Comparison of ENCODE assay signal across 17 mouse cellular contexts in the genomic region with DNA sequence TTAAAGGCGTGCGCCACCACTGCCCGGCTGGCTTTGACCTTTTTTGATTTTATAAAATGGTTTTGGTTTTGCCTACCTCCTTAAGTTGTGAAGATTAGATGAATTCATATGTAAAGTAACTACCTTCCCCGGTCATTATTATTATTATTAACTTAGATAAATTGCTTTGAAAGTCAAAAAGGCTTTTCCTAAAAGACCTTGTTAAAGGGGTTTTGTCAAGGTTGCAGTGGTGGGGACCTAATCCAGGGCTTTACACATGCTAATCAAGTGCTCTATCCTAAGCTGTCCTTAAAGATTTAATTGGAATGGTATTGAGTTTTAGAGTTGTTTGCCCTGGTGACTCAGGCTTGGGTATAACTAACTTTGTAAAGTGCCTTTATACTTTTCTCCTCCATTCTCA.
"Had no signal": no experiment of that assay in that cellular context is flagged by ENCODE, and none has a peak within 500 bp of the region (broad histone marks: within the 10 kb centered on the region; RNA-seq: fewer than 3 reads in every experiment).

No protein-coding gene starts in this region.

- H3K27ac ChIP-seq: liver, embryonic 15.5 days; lung, embryonic 15.5 days; macrophage; midbrain, embryonic 13.5 days; midbrain, embryonic 15.5 days; neural tube, embryonic 12.5 days had no signal

- DNase-seq: liver, postnatal 0 days; lung, adult 2 months; lung, postnatal 14 days; lung, postnatal 36 days; right cerebral cortex, postnatal 25 days; right cerebral cortex, postnatal 4 days; spleen, adult 18-20 months; thymus, adult 18-20 months; thymus, postnatal 25 days; thymus, postnatal 4 days had no signal

- H3K4me3 ChIP-seq: liver, embryonic 15.5 days; lung, embryonic 15.5 days; megakaryocyte, embryonic 14.5 days; midbrain, embryonic 13.5 days; midbrain, embryonic 15.5 days; neural tube, embryonic 12.5 days had no signal

- H3K9me3 ChIP-seq: liver, embryonic 15.5 days; lung, embryonic 15.5 days; megakaryocyte, embryonic 14.5 days; midbrain, embryonic 13.5 days; midbrain, embryonic 15.5 days; neural tube, embryonic 12.5 days had no signal

- H3K9ac ChIP-seq: liver, embryonic 15.5 days; liver, postnatal 0 days; lung, embryonic 15.5 days; midbrain, embryonic 13.5 days; midbrain, embryonic 15.5 days; neural tube, embryonic 12.5 days had no signal
